Mouse (Mus musculus) erythroblast, embryonic 14.5 days (primary cell): ENCODE results near the gene Mpp1.

Experiments used
- GATA1 ChIP-seq: IDR thresholded peaks from 2 replicates; pipeline ENCODE4 v1.6.1; 2012; ENCODE audit warnings: low read length, inconsistent platforms, mixed read lengths
- TAL1 ChIP-seq: IDR thresholded peaks from 3 replicates; pipeline ENCODE4 v1.6.1; 2012; ENCODE audit warnings: low read length, inconsistent platforms, mixed read lengths

GRCm38 (mm10) chrX:75084774-75085508 is 45.9 kb downstream of the Mpp1 start, which contains the start of gene Gab3:
- TF ChIP-seq GATA1 (no peak), TAL1 (no peak)
